Mouse (Mus musculus) erythroblast, embryonic 14.5 days (primary cell): ENCODE results near the gene Osbpl7.

Experiments
- GATA1 ChIP-seq: IDR thresholded peaks from 2 replicates; pipeline ENCODE4 v1.6.1; 2012; ENCODE audit warnings: low read length, inconsistent platforms, mixed read lengths
- TAL1 ChIP-seq: IDR thresholded peaks from 3 replicates; pipeline ENCODE4 v1.6.1; 2012; ENCODE audit warnings: low read length, inconsistent platforms, mixed read lengths

GRCm38 (mm10) chr11:97084821-97085505 is 34.5 kb downstream of the Osbpl7 start:
- TF ChIP-seq GATA1 = no peak
- no peak for TF ChIP-seq TAL1
